Mouse (Mus musculus): ENCODE measurements around the gene Acer1.

DNA sequence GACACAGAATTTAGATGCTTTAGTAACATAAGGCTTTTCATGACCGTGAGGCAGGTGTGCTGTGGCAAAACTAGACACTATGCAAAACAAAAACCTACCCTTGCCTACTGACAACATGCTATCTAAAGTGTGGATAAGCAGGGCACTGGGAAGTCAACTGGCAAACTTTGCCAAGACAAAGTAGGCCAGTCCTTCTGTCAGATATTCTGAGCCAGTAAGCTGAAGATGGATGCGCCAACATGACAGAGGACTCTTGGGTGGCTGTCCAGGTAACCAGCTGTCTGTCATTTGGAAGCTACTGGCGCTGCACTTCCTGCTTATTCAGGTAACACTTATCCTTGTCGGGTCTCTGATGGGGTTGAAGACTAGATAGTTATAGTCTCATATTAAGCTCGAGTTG is 11.8 kb downstream of the Acer1 start:
- TF ChIP-seq CTCF (IDR thresholded peaks at IDR 0.05; ENCODE audit: low read depth): no peak
- TF ChIP-seq EP300 (IDR thresholded peaks at IDR 0.05; ENCODE audit: low read depth): no peak
